Mouse (Mus musculus) NIH3T3 (cell line): Measurements from ENCODE around the gene Olfr872.
"Not testable (repeated sequence)": the region's sequence is repeated elsewhere in the genome, so short reads cannot be mapped to it uniquely, and the experiment has no call there.

ENCODE experiments used
- DNase-seq: peaks from one replicate; pipeline ENCODE4 v3.0.0-alpha.2; 2012; ENCODE audit warnings: low read depth

Gene Olfr872

DNA sequence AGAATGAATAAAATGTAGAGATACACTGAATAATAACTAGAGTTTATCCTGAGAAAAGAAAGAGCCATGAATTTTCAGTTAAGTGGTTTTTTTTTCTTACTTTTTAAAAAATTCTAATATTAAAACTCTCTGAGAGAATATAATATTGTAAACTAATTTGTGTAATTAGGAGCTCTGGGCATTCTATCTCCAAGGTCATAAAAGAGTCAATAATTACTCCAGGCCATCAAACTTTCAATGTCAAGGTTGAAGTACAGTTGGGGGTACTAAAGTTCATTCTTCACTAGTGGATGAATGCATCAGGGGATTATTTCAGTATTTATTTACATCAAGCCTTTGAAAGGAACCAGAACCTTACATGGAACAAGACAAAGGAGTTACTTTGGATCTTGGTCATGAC is at the start of gene Olfr872:
Gene Olfr872, plus strand, starts transcription at position 301 of the 400 bp plus-strand sequence.
- DNase-seq: no peak

DNA sequence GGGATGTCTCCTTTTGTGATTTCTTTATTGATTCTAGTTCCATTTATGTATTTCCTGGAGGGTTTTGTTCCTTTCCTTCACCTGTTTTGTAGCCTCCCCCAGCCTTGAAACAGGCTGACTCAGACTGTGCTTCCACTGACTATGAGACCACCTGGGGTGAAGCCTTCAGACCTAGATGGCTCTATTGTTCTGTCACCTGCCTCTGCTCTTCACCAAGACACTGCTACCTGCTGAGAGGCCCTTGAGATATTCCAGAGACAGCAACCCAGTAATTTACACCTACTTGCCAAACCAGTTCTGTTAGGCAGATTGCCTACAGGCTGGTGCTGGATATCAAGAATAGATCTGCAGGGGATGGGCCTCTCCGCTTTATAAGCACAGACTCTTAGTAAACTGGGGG is 34.8 kb upstream of the Olfr872 start:
- DNase-seq: no peak

DNA sequence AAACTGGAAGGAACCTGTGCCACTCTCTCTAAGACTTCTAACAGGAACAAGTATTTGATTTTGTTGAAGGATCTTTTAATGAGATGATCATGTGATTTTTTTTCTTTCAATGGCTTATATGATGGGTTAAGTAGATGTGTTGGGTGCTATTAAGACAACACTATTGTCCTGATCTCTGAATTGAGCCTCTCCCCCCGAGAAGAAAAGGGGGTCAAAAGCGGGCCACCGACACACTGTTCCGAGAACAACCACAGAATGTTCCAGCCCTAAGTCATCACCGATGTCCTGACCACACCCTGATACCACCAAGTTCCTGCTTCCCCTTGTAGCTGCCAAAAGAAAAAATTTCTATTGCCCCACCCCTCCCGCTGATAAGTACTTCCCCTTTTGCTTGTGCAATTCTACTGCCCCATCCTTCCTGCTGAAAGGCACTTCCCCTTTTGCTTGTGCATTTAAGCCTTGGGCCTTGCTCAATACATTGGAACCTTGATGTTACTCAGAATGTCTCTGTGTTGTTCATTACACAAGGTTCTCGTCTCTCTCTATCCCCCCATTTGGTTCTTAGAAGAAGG is 33.4 kb upstream of the Olfr872 start:
- not testable (repeated sequence) for DNase-seq

DNA sequence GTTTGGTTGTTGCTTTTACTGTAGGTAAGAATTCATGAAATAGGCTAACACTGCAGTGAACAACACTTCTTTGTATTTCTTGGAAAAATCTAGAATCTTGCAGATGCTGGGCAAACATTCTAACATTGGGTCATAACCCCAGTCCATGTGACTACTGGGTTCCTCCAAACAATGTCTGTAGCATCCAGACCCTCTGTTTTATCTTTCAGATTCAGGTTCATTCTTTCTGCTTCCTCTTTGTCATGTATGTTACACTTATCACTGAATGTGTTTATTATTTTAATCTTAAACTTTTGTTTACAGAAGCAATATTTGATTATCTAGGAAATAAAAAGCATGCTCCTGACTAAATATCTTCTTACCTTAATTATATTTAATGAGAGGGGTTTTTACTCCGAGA is 26.1 kb upstream of the Olfr872 start:
- no peak for DNase-seq

DNA sequence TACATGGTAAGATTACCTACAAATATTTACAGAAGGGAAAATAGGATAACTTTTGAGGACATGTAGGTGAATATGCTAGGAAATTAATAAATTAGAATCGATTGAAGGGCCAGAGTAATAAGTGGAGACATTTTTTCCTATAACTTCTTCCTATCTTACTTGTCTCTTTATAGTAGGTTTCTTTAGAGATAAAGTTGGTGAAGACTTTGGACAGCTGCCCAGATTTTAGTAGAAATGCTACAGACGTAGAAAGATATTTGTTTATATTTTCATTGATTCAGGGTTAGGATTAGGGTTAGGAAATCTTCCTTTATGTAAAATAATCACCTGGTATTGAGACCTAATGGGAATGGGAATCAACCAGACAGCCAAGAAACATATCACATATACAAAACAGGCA is 25.4 kb upstream of the Olfr872 start:
- DNase-seq: no peak

DNA sequence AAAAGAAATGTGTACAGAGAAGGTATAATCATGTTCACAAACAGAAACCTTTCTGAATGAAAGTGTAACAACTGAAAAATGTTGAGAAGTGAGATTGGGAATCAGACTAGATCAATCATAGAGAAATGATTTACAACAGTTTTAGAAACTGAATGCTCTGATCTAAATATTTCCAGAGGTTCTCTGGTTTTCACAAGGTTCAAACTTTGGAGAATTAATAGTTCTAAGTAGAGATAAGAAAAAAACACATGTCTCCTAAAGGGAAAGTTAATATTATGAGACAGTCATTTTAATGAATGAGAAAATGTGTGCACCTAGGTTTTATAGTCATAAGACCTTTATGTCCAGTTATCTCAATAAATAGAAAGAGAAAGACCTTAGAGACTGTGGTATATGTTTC is 25.0 kb upstream of the Olfr872 start, which contains the start of gene Olfr871:
Gene Olfr871, plus strand, starts transcription at position 301 of the 400 bp plus-strand sequence.
- no peak for DNase-seq

DNA sequence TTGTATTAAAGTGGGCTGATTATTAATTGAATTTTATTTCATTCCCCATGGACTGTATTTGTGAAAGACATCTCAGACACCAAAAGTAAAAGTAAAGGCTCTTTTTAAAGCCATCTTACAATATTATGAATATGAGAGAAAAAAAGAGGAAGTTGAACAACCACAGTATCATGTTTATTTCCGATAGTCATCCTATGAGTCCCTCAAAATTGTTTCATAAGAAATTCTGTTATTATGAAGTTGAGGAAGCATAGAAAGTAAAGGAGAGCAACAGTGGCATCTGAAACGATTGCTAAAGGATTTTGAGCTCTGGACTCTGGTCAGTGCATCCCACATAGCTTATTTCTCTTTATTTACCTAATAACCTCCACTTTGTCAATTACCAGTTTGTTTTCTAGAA is 459 bp downstream of the Olfr872 start:
- no peak for DNase-seq

DNA sequence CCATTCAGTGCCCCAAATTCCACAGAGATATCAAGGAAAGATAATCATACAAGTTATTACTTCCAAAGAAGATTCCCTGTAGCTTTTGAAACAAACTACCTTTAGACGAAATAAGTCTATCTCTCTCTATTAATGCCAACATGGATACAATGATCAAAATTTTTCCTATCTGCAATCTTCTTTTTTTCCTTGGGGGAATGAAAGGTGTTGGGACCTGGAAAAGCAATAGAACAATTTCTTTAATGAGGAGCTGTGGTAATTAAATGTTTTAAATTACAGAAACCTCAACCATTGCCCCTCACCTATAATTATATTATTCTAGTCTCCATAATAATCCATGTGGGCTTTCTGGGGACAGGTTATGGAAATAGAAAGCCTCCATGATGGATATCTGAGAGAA is 45.1 kb downstream of the Olfr872 start, which contains the start of gene Olfr39:
Gene Olfr39, plus strand, starts transcription at position 301 of the 400 bp plus-strand sequence.
- no peak for DNase-seq

DNA sequence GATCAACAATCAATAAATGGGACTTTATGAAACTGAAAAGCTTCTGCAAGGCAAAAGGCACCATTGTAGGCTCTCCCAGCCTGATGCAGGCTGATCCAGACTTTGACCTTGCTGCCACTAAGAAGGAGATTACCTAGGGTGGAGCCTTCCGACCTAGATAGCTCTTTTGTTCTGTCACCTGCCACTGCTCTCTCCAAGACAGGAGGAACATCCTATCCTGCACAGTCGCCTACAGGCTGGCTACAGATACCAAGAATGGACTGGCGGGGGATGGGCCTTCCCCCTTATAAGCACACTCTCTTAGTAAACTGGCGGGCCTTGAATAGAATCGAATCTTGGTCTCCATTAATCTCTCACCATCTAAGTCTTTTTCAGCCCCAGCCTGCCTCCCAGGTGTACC is 58.6 kb downstream of the Olfr872 start:
- DNase-seq: not testable (repeated sequence)

DNA sequence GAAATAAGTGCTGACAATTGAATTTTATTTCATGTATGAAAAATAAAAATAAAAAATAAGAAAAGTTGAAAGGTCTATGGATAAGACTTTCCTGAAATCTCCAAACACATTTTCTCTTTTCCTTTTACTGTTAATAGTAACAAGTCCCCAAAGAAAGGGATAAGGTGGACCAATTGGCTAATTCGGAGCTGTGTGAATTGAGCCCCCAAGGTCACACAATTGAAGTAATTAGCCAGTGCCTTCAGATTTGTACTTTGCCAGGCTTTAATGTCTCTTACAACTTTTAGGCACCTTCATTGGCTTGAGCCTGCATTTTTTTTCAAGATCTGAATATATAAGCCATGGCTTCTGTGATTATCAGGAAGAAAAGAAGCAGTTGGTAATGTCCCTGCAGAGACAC is 61.3 kb downstream of the Olfr872 start, which contains the start of gene Olfr873:
Gene Olfr873, plus strand, starts transcription at position 301 of the 400 bp plus-strand sequence.
- no peak for DNase-seq
